Mouse (Mus musculus) liver, embryonic 11.5 days (tissue): ENCODE results near the gene Ubqln4. TPM values are rescaled to one million over a fixed set of nuclear protein-coding genes. Genes with fewer than 3 reads are reported as not detected.
A peak's percentile ranks its signal among the peaks of the same experiment; 100 is the strongest.
"Not testable (repeated sequence)": the region's sequence is repeated elsewhere in the genome, so short reads cannot be mapped to it uniquely, and the experiment has no call there.

Source experiments
- ATAC-seq: fragments of 200-750 bp; cut with Nextera tagmentation; replicated peaks from 2 replicates; pipeline ENCODE4 v1.8.0; 2017; ENCODE audit warnings: moderate number of reproducible peaks, mild to moderate bottlenecking, moderate TSS enrichment, moderate library complexity; ENCODE audit not compliant: low FRiP score
- DNase-seq: peaks from one replicate; pipeline ENCODE4 v3.0.0-alpha.2; 2017; ENCODE audit warnings: low spot score
- H3K27ac ChIP-seq: fragments of 300-500 bp; sonication (generic); 2 replicates; pipeline ENCODE4 v1.5.1; 2014; ENCODE audit warnings: mild to moderate bottlenecking, low read depth, low read length, control low read depth
- H3K27me3 ChIP-seq: fragments of 300-500 bp; sonication (generic); replicated peaks from 2 replicates; pipeline ENCODE4 v1.6.1; 2014; ENCODE audit warnings: low read length, mixed read lengths; ENCODE audit not compliant: control insufficient read depth, insufficient read depth
- H3K36me3 ChIP-seq: fragments of 300-500 bp; sonication (generic); 2 replicates; pipeline ENCODE4 v1.6.1; 2014; ENCODE audit warnings: mild to moderate bottlenecking, low read length, moderate library complexity, mixed read lengths; ENCODE audit not compliant: control insufficient read depth, insufficient read depth
- H3K4me1 ChIP-seq: fragments of 300-500 bp; sonication (generic); replicated peaks from 2 replicates; pipeline ENCODE4 v1.6.1; 2014; ENCODE audit warnings: low read length, mixed read lengths; ENCODE audit not compliant: control insufficient read depth, insufficient read depth
- H3K4me2 ChIP-seq: fragments of 300-500 bp; sonication (generic); 2 replicates; pipeline ENCODE4 v1.6.1; 2014; ENCODE audit warnings: mild to moderate bottlenecking, control low read depth, moderate library complexity
- H3K4me3 ChIP-seq: fragments of 300-500 bp; sonication (generic); 2 replicates; pipeline ENCODE4 v1.5.1; 2014; ENCODE audit warnings: low read depth, low read length, control low read depth
- H3K9ac ChIP-seq: fragments of 300-500 bp; sonication (generic); 2 replicates; pipeline ENCODE4 v1.6.1; 2014; ENCODE audit warnings: low read depth, low read length, control low read depth
- H3K9me3 ChIP-seq: fragments of 300-500 bp; sonication (generic); 2 replicates; pipeline ENCODE4 v1.6.1; 2016; ENCODE audit warnings: low read length, inconsistent platforms, mixed read lengths; ENCODE audit not compliant: control insufficient read depth
- WGBS: fragments of 180-500 bp; shearing (Covaris S2); extraction: QIAGEN DNeasy Blood & Tissue Kit; methylation state at CpG from one replicate; pipeline ENCODE4 v1.1.7; 2014; 5-methylcytosine and 5-hydroxymethylcytosine counted together
- polyA plus RNA-seq: library from polyadenylated mRNA; unstranded; fragments of >200 nt; fragmentation: Nextera tagmentation; extraction: Ambion mirVana; gene quantifications from 2 replicates; pipeline ENCODE4 v1.2.1, GENCODE M21; 2014

Ubqln4 gene
- polyA plus RNA-seq, 1 experiment from 2014 or later = 65.8 TPM

- ATAC-seq (no peak), DNase-seq (no peak)
- Histone ChIP-seq H3K27me3 (no peaks in the 10 kb centered on the region), H3K27ac (no peak overlapping the region), H3K4me3 (no peak overlapping the region), H3K36me3 (peaks cover 28% of the 10 kb centered on the region), H3K9me3 (no peaks in the 10 kb centered on the region), H3K9ac (no peak overlapping the region), H3K4me2 (no peak overlapping the region), H3K4me1 (peaks cover 6% of the 10 kb centered on the region)
- WGBS = 44% methylated on average over 5 of the region's 5 CpGs
Observed at GRCm38 (mm10) chr3:88590246-88590645, 36.7 kb downstream of the Ubqln4 start.

GRCm38 (mm10) chr3:88591044-88591443 lies 37.5 kb downstream of the Ubqln4 start:
- 57% methylated on average over 3 of the region's 3 CpGs for WGBS
- no peak for ATAC-seq
- H3K9ac ChIP-seq = no peak overlapping the region

GRCm38 (mm10) chr3:88591950-88592731 lies 38.6 kb downstream of the Ubqln4 start:
- Histone ChIP-seq H3K4me1 (peaks cover 6% of the 10 kb centered on the region), H3K9me3 (no peaks in the 10 kb centered on the region), H3K36me3 (peaks cover 16% of the 10 kb centered on the region; the same call in 1 of the 2 replicates), H3K27ac (no peak overlapping the region), H3K4me3 (no peak overlapping the region), H3K4me2 (peak overlapping the region; percentile 33; the same call in 1 of the 2 replicates), H3K9ac (no peak overlapping the region; the same call in 1 of the 2 replicates), H3K27me3 (no peaks in the 10 kb centered on the region)
- peak; percentile 54 for ATAC-seq
- DNase-seq = no peak
- 36% methylated on average over 9 of the region's 9 CpGs for WGBS

More at GRCm38 (mm10) chr3:88591044-88591443, 37.5 kb downstream of the Ubqln4 start:
- Histone ChIP-seq H3K4me1 (peaks cover 6% of the 10 kb centered on the region), H3K4me3 (no peak overlapping the region), H3K27ac (no peak overlapping the region), H3K9me3 (no peaks in the 10 kb centered on the region), H3K4me2 (no peak overlapping the region), H3K36me3 (peaks cover 24% of the 10 kb centered on the region), H3K27me3 (no peaks in the 10 kb centered on the region)
- no peak for DNase-seq

- no peak overlapping the region for H3K9ac ChIP-seq
- H3K4me1 ChIP-seq = peaks cover 6% of the 10 kb centered on the region
- no peaks in the 10 kb centered on the region for H3K27me3 ChIP-seq
- H3K4me3 ChIP-seq = no peak overlapping the region
- H3K4me2 ChIP-seq = peak overlapping the region; percentile 43
- ATAC-seq = no peak
- H3K36me3 ChIP-seq = peaks cover 7% of the 10 kb centered on the region; the same call in 1 of the 2 replicates
- no peak for DNase-seq
- no peak overlapping the region; the same call in 1 of the 2 replicates for H3K27ac ChIP-seq
- WGBS = 53% methylated on average over 10 of the region's 10 CpGs
- no peaks in the 10 kb centered on the region for H3K9me3 ChIP-seq
Observed at GRCm38 (mm10) chr3:88592942-88593576, 39.5 kb downstream of the Ubqln4 start.

- Histone ChIP-seq H3K27me3 (no peaks in the 10 kb centered on the region), H3K9ac (no peak overlapping the region), H3K4me1 (peaks cover 6% of the 10 kb centered on the region), H3K27ac (no peak overlapping the region), H3K9me3 (no peaks in the 10 kb centered on the region), H3K4me2 (no peak overlapping the region), H3K4me3 (no peak overlapping the region), H3K36me3 (no peaks in the 10 kb centered on the region)
- DNase-seq (no peak), ATAC-seq (no peak)
- WGBS = 61% methylated on average over 10 of the region's 10 CpGs
Observed at GRCm38 (mm10) chr3:88593893-88594580, 40.5 kb downstream of the Ubqln4 start.

- not testable (repeated sequence) for H3K9me3 ChIP-seq, H3K4me3 ChIP-seq, H3K4me1 ChIP-seq, H3K27ac ChIP-seq, H3K9ac ChIP-seq, DNase-seq, H3K36me3 ChIP-seq, H3K27me3 ChIP-seq, H3K4me2 ChIP-seq, ATAC-seq
- 84% methylated on average over 4 of the region's 4 CpGs for WGBS
Observed at GRCm38 (mm10) chr3:88596547-88596946, 43.0 kb downstream of the Ubqln4 start.

GRCm38 (mm10) chr3:88602466-88602865 lies 48.9 kb downstream of the Ubqln4 start:
- no peak for ATAC-seq
- no peaks in the 10 kb centered on the region for H3K27me3 ChIP-seq
- WGBS = 78% methylated on average over 4 of the region's 4 CpGs

GRCm38 (mm10) chr3:88603714-88604161 lies 50.2 kb downstream of the Ubqln4 start:
- H3K4me1 ChIP-seq = peaks cover 21% of the 10 kb centered on the region
- H3K4me2 ChIP-seq = no peak overlapping the region
- H3K27me3 ChIP-seq = no peaks in the 10 kb centered on the region
- no peak overlapping the region for H3K27ac ChIP-seq
- H3K4me3 ChIP-seq = no peak overlapping the region
- ATAC-seq = peak; percentile 46; the same call in 1 of the 2 replicates
- H3K9me3 ChIP-seq = no peaks in the 10 kb centered on the region
- H3K9ac ChIP-seq = no peak overlapping the region; the same call in 1 of the 2 replicates
- WGBS = 20% methylated on average over 6 of the region's 6 CpGs
- H3K36me3 ChIP-seq = no peaks in the 10 kb centered on the region
- peak; percentile 65 for DNase-seq

More at GRCm38 (mm10) chr3:88602466-88602865, 48.9 kb downstream of the Ubqln4 start:
- DNase-seq = no peak
- no peak overlapping the region for H3K4me3 ChIP-seq
- no peaks in the 10 kb centered on the region for H3K36me3 ChIP-seq
- H3K4me2 ChIP-seq = no peak overlapping the region
- H3K9me3 ChIP-seq = no peaks in the 10 kb centered on the region
- H3K27ac ChIP-seq = no peak overlapping the region
- H3K9ac ChIP-seq = no peak overlapping the region
- H3K4me1 ChIP-seq = peaks cover 13% of the 10 kb centered on the region
